Mouse (Mus musculus) bone marrow, adult 2 months (tissue): Measurements from ENCODE around the gene Inca1.

Experiments used
- CTCF ChIP-seq: fragments of 200-500 bp; IDR thresholded peaks from 2 replicates; pipeline ENCODE4 v1.5.1; 2011; ENCODE audit warnings: low read length, control low read depth; ENCODE audit not compliant: control insufficient read depth, insufficient read depth
- POLR2A ChIP-seq: fragments of 200-500 bp; IDR thresholded peaks from 2 replicates; pipeline ENCODE4 v1.6.1; 2011; ENCODE audit warnings: low read depth, mild to moderate bottlenecking, control low read depth, low read length, borderline replicate concordance; ENCODE audit not compliant: control insufficient read depth

GRCm38 (mm10) chr11:70697376-70697775 lies 2.6 kb downstream of the Inca1 start:
- TF ChIP-seq CTCF = no peak
- no peak for TF ChIP-seq POLR2A
